Mouse (Mus musculus): ENCODE measurements around the gene Ankrd27.
A peak's percentile ranks its signal among the peaks of the same experiment; 100 is the strongest.
"Not testable (repeated sequence)": the region's sequence is repeated elsewhere in the genome, so short reads cannot be mapped to it uniquely, and the experiment has no call there.

The Ankrd27 gene

GRCm38 (mm10) chr7:35586055-35586905 is at the start of gene Ankrd27:
Ankrd27 (plus strand) TSS chr7:35586244.
- peak; percentile 91 to 96 for DNase-seq

DNA sequence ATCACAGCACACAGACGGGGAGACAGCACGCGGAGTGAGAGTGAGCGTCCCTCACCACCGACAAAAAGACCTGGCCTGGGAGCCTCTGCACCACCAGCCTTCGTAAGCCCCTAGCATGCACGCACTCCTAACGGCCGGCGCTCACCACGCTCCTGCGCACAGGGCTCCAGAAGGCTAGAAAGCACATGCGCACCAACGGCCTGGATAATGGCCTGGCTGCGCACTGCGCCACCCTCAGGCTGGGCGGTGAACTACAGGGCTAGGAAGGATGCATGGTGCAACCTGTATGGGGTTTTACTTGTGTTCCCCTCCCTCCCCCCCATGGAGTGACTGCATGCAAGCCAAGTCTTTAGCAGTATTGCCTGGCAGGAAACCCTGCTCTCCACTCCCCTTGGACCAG is 48.5 kb upstream of the Ankrd27 start, which contains the start of gene Tdrd12:
Gene Tdrd12, minus strand, starts transcription at position 184 of the 400 bp plus-strand sequence.
- DNase-seq, result no peak

DNA sequence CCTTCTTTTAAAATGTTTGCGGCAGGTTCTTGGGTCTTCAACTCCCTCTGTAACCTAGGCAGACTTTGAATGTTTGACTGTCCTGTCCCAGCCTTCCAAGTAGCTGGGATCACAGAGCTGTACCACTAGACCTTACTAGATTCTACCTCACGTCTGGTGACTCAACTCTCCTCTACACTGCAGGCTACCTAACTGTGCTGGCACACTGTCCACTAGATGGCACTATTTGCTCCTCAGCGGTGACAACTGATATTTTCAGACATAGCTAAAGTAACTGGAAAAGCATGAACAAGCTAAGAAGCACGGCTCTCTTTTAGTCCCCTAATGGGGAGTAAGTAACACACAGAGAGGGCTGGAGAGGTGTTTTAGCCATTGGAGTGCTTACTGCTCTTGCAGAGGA is 40.2 kb upstream of the Ankrd27 start:
- DNase-seq, result peak; percentile 52 to 60

- peak; percentile 33 to 34 for DNase-seq
These were observed 32.1 kb upstream of the Ankrd27 start for GRCm38 (mm10) chr7:35553751-35554604.

- DNase-seq, result peak; percentile 36 to 39
These were observed 31.4 kb upstream of the Ankrd27 start for GRCm38 (mm10) chr7:35554605-35555175.

- peak; percentile 82 to 86 for DNase-seq
These were observed 30.5 kb upstream of the Ankrd27 start for GRCm38 (mm10) chr7:35555224-35556204.

- DNase-seq, result no peak
These were observed 29.8 kb upstream of the Ankrd27 start, which contains the start of gene Nudt19 for GRCm38 (mm10) chr7:35556205-35556603. Nudt19 (minus strand) TSS chr7:35556304.

DNA sequence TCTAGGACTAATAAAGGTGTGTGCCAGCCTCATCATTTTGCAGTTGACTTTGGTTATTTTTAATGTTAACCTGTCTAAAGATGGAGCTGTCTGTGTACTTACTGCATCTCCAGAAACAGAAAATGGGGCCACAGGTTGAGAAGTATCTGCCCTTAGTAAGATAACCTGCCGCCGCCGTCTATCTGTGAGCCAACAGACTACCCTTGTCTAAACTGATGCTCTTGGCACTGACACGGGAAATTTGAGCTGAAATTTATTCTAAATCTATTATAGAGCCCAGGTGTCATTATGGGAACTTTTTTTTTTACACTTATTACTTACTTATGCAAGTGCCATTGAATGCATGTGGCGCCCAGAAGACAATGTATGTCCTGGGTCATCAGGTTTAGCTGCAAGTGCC is 29.1 kb upstream of the Ankrd27 start:
- no peak for DNase-seq

DNA sequence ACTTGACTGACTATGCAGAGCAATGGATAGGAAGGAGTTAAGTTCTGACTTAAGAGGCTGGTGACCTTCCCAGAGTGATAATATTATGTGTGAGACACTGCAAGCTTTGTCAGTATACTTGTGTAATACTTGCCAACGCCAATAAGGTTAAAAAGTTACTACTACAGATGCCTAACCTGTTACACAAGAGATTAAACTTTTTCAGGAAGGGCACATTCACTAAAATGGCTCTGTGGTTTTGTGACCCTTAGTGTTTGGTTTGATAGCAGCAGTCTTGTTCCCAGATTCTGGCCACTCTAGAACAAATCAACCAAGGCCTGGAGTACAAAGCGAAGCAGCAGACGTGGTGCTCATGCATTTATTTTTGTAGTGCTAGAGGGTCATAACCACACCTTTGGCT is 28.5 kb upstream of the Ankrd27 start:
- DNase-seq, result no peak

DNA sequence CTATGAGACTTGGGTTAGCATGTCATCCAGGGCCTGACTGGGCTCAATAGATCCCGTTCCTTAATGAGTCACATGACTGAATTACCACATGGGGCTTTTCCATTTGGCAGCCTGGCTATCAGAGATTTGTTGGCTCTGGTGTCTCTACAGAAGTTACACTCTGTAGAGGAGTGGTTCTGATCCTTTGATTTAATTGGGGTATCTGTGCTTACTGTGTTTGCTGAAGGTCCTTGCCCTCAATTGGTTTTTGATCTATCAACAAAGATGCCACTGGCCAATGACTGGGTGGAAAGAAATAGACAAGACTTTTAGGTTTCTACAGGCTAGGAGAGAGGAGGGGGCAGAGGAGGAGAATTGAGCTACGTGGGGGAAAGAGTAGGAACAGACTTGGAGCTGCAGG is 27.4 kb upstream of the Ankrd27 start:
- DNase-seq, result no peak

GRCm38 (mm10) chr7:35559838-35560237 is 26.2 kb upstream of the Ankrd27 start:
- DNase-seq, result no peak

DNA sequence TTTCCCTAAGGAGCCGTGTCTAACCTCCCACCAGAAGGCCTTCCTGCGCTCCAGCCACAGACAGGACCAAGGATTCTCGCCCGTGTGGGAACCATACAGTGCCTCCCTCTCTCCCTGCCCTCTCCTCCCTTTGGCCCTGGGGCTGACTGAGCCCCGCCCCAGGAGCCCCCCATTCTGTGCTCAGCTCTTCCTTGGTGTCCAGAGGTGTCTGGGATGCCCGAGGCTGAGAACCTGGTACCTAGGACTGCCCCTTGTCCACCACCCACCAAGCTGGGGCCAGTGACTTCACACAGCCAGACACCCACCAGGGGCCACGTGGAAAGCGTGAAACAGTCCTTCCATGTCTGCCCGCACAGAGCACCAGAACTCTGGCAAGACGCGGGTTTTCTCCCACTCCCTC is 23.0 kb upstream of the Ankrd27 start:
- DNase-seq, result no peak

GRCm38 (mm10) chr7:35564067-35564865 is 21.8 kb upstream of the Ankrd27 start:
- DNase-seq, result no peak

- not testable (repeated sequence) for DNase-seq
These were observed 21.2 kb upstream of the Ankrd27 start for GRCm38 (mm10) chr7:35564872-35565271.

DNA sequence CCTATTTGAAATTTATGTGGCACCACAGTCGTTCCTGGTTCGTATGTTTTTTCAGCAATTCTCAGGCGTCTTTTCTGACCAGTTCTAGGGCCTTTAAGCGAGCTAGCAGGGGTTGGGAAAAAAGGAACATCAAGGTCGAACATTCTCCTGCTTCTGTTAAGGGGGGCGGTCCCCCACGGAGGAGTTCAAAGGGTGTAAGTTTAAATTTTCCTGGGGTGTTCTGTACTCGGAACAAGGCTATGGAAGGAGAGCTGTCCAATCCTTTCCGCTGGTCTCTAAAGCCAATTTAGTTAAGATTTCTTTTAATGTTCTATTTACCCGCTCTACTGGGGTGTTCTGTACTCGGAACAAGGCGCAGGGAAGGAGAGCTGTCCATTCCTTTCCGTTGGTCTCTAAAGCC is 20.1 kb upstream of the Ankrd27 start:
- not testable (repeated sequence) for DNase-seq

DNA sequence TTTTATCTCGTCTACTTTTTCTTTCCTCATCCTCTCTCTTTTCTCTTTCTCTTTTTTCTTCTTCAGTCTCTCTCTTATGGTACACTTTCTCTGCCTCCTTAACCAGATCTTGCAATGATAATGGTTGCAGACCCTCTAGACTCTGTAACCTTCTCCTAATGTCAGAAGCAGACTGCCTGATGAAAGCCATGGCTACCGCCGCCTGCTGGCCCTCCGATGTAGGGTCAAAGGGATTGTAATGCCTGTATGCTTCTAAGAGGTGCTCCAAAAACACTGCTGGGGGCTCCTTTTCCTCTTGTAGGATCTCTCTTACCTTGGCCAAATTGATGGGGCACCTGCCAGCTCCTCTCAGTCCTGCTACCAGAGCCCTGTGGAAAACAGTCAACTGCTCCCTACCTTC is 16.3 kb upstream of the Ankrd27 start:
- not testable (repeated sequence) for DNase-seq

- not testable (repeated sequence) for DNase-seq
These were observed 15.2 kb upstream of the Ankrd27 start for GRCm38 (mm10) chr7:35570883-35571282.

- peak; percentile 23 to 26 for DNase-seq
These were observed 6.2 kb upstream of the Ankrd27 start for GRCm38 (mm10) chr7:35579849-35580248.

- no peak for DNase-seq
These were observed 3.3 kb upstream of the Ankrd27 start for GRCm38 (mm10) chr7:35582719-35583118.

GRCm38 (mm10) chr7:35583476-35584025 is 2.5 kb upstream of the Ankrd27 start:
- no peak for DNase-seq

All from cerebellum, postnatal 36 days (tissue).